Mouse (Mus musculus) midbrain, embryonic 14.5 days (tissue): ENCODE results near the gene Gls2. TPM values are rescaled to one million over a fixed set of nuclear protein-coding genes. Genes with fewer than 3 reads are reported as not detected.
"Not testable (repeated sequence)": the region's sequence is repeated elsewhere in the genome, so short reads cannot be mapped to it uniquely, and the experiment has no call there.

Source experiments
- ATAC-seq: fragments of 200-750 bp; cut with Nextera tagmentation; 2 replicates; pipeline ENCODE4 v1.8.0; 2017; ENCODE audit warnings: moderate number of reproducible peaks, moderate library complexity; ENCODE audit not compliant: low FRiP score, low TSS enrichment
- DNase-seq: peaks from one replicate; pipeline ENCODE4 v3.0.0-alpha.2; 2015
- H3K27ac ChIP-seq: fragments of 300-500 bp; sonication (generic); replicated peaks from 2 replicates; pipeline ENCODE4 v1.5.1; 2014; ENCODE audit warnings: mild to moderate bottlenecking, low read depth, low read length, moderate library complexity
- H3K27me3 ChIP-seq: fragments of 300-500 bp; sonication (generic); 2 replicates; pipeline ENCODE4 v1.6.1; 2014; ENCODE audit warnings: low read length, control low read depth, mixed read lengths; ENCODE audit not compliant: control insufficient read depth, insufficient read depth
- H3K36me3 ChIP-seq: fragments of 300-500 bp; sonication (generic); 2 replicates; pipeline ENCODE4 v1.6.1; 2014; ENCODE audit warnings: low read length, control low read depth; ENCODE audit not compliant: control insufficient read depth, insufficient read depth
- H3K4me1 ChIP-seq: fragments of 300-500 bp; sonication (generic); 2 replicates; pipeline ENCODE4 v1.6.1; 2014; ENCODE audit warnings: mild to moderate bottlenecking, antibody characterized with exemption, low read length, control low read depth; ENCODE audit not compliant: control insufficient read depth, insufficient read depth
- H3K4me2 ChIP-seq: fragments of 300-500 bp; sonication (generic); 2 replicates; pipeline ENCODE4 v1.6.1; 2014; ENCODE audit warnings: mild to moderate bottlenecking, low read length, moderate library complexity
- H3K4me3 ChIP-seq: fragments of 300-500 bp; sonication (generic); replicated peaks from 2 replicates; pipeline ENCODE4 v1.5.1; 2014; ENCODE audit warnings: low read depth, low read length
- H3K9ac ChIP-seq: fragments of 300-500 bp; sonication (generic); replicated peaks from 2 replicates; pipeline ENCODE4 v1.6.1; 2014; ENCODE audit warnings: mild to moderate bottlenecking, low read length, moderate library complexity
- H3K9me3 ChIP-seq: fragments of 300-500 bp; sonication (generic); 2 replicates; pipeline ENCODE4 v1.6.1; 2016; ENCODE audit warnings: low read length, control low read depth, mixed read lengths; ENCODE audit not compliant: control insufficient read depth
- WGBS: fragments of 180-500 bp; shearing (Covaris S2); extraction: QIAGEN DNeasy Blood & Tissue Kit; methylation state at CpG from one replicate; pipeline ENCODE4 v1.1.7; 2014; 5-methylcytosine and 5-hydroxymethylcytosine counted together
- polyA plus RNA-seq: library from polyadenylated mRNA; unstranded; fragments of >200 nt; fragmentation: Nextera tagmentation; extraction: Ambion mirVana; gene quantifications from 2 replicates; pipeline ENCODE4 v1.2.1, GENCODE M21; 2014

The Gls2 gene
- polyA plus RNA-seq, result 0.70 and 1.3 TPM in 2 replicates

GRCm38 (mm10) chr10:128194024-128194550, at the start of gene Gls2:
Gls2 (plus strand) TSS chr10:128194457.
- H3K9me3 ChIP-seq, result no peaks in the 10 kb centered on the region
- no peaks in the 10 kb centered on the region for H3K36me3 ChIP-seq
- DNase-seq (peak; percentile 97), ATAC-seq (peak; percentile 97)
- peak within 1 kb of the TSS; percentile 74 for H3K9ac ChIP-seq
- WGBS, result under 1% methylated on average over 46 of the region's 46 CpGs
- 0 out of 2 replicates have a peak within 1 kb of the TSS, but pooled peaks have one; percentile 37 for H3K27ac ChIP-seq
- peaks cover 22% of the 10 kb centered on the region for H3K27me3 ChIP-seq
- H3K4me2 ChIP-seq, result peak within 1 kb of the TSS; percentile 98
- peak within 1 kb of the TSS; percentile 69 for H3K4me3 ChIP-seq
- peaks cover 6% of the 10 kb centered on the region; the same call in 1 of the 2 replicates for H3K4me1 ChIP-seq

GRCm38 (mm10) chr10:128144961-128145360, 49.3 kb upstream of the Gls2 start:
- H3K4me3 ChIP-seq, result no peak overlapping the region
- H3K36me3 ChIP-seq, result no peaks in the 10 kb centered on the region
- no peaks in the 10 kb centered on the region for H3K9me3 ChIP-seq
- H3K27ac ChIP-seq, result no peak overlapping the region
- H3K27me3 ChIP-seq, result no peaks in the 10 kb centered on the region
- DNase-seq (no peak), ATAC-seq (no peak)
- H3K4me1 ChIP-seq, result no peaks in the 10 kb centered on the region
- 87% methylated on average over 2 of the region's 2 CpGs for WGBS
- H3K4me2 ChIP-seq, result no peak overlapping the region
- H3K9ac ChIP-seq, result no peak overlapping the region

- ATAC-seq, result no peak
- WGBS, result 93% methylated on average over 5 of the region's 5 CpGs
- H3K9me3 ChIP-seq, result no peaks in the 10 kb centered on the region
- no peak overlapping the region for H3K4me3 ChIP-seq
- H3K9ac ChIP-seq, result no peak overlapping the region
- no peak overlapping the region for H3K4me2 ChIP-seq
- no peaks in the 10 kb centered on the region for H3K27me3 ChIP-seq
- no peaks in the 10 kb centered on the region for H3K4me1 ChIP-seq
- no peak for DNase-seq
- no peaks in the 10 kb centered on the region for H3K36me3 ChIP-seq
- no peak overlapping the region for H3K27ac ChIP-seq
These were observed 45.4 kb upstream of the Gls2 start for GRCm38 (mm10) chr10:128148789-128149365.

- Histone ChIP-seq H3K4me3 (no peak overlapping the region), H3K36me3 (no peaks in the 10 kb centered on the region), H3K9me3 (no peaks in the 10 kb centered on the region), H3K4me1 (no peaks in the 10 kb centered on the region), H3K27me3 (no peaks in the 10 kb centered on the region), H3K4me2 (no peak overlapping the region), H3K9ac (no peak overlapping the region), H3K27ac (no peak overlapping the region)
- DNase-seq, result peak; percentile 57
- no peak; the same call in 1 of the 2 replicates for ATAC-seq
- 8% methylated on average over 5 of the region's 5 CpGs for WGBS
These were observed 44.7 kb upstream of the Gls2 start for GRCm38 (mm10) chr10:128149592-128149991.

GRCm38 (mm10) chr10:128150941-128151340, 43.3 kb upstream of the Gls2 start:
- H3K27me3 ChIP-seq, result no peaks in the 10 kb centered on the region
- H3K36me3 ChIP-seq, result no peaks in the 10 kb centered on the region
- no peak overlapping the region for H3K9ac ChIP-seq
- DNase-seq, result no peak
- H3K9me3 ChIP-seq, result no peaks in the 10 kb centered on the region
- WGBS, result 86% methylated on average over 14 of the region's 14 CpGs
- H3K4me3 ChIP-seq, result no peak overlapping the region
- no peak overlapping the region for H3K4me2 ChIP-seq
- H3K27ac ChIP-seq, result no peak overlapping the region
- no peak for ATAC-seq
- H3K4me1 ChIP-seq, result no peaks in the 10 kb centered on the region

- H3K27ac ChIP-seq, result no peak overlapping the region
- H3K4me2 ChIP-seq, result no peak overlapping the region
- no peak overlapping the region for H3K9ac ChIP-seq
- H3K4me3 ChIP-seq, result no peak overlapping the region
- no peaks in the 10 kb centered on the region for H3K27me3 ChIP-seq
- WGBS, result 86% methylated on average over 3 of the region's 3 CpGs
- no peaks in the 10 kb centered on the region for H3K4me1 ChIP-seq
- no peak for ATAC-seq
- H3K9me3 ChIP-seq, result no peaks in the 10 kb centered on the region
- H3K36me3 ChIP-seq, result no peaks in the 10 kb centered on the region
- DNase-seq, result no peak
These were observed 40.3 kb upstream of the Gls2 start for GRCm38 (mm10) chr10:128153978-128154377.

GRCm38 (mm10) chr10:128165726-128166125, 28.5 kb upstream of the Gls2 start:
- not testable (repeated sequence) for H3K27me3 ChIP-seq, H3K4me2 ChIP-seq, DNase-seq, H3K9ac ChIP-seq, H3K27ac ChIP-seq, H3K4me1 ChIP-seq, ATAC-seq, H3K36me3 ChIP-seq, H3K9me3 ChIP-seq, H3K4me3 ChIP-seq
- WGBS, result 89% methylated on average over 2 of the region's 3 CpGs

- H3K4me2 ChIP-seq, result no peak overlapping the region
- DNase-seq (no peak), ATAC-seq (no peak)
- no peak overlapping the region for H3K27ac ChIP-seq
- H3K4me3 ChIP-seq, result no peak overlapping the region
- no peaks in the 10 kb centered on the region for H3K9me3 ChIP-seq
- H3K27me3 ChIP-seq, result no peaks in the 10 kb centered on the region
- WGBS, result 68% methylated on average over 6 of the region's 6 CpGs
- no peak overlapping the region for H3K9ac ChIP-seq
- H3K4me1 ChIP-seq, result no peaks in the 10 kb centered on the region
- H3K36me3 ChIP-seq, result no peaks in the 10 kb centered on the region
These were observed 27.2 kb upstream of the Gls2 start for GRCm38 (mm10) chr10:128167091-128167490.

- not testable (repeated sequence) for H3K27ac ChIP-seq, H3K36me3 ChIP-seq, H3K4me1 ChIP-seq, H3K9me3 ChIP-seq, H3K4me3 ChIP-seq, H3K9ac ChIP-seq, H3K27me3 ChIP-seq, DNase-seq, H3K4me2 ChIP-seq, ATAC-seq
- 96% methylated on average over 10 of the region's 10 CpGs for WGBS
These were observed 22.9 kb upstream of the Gls2 start for GRCm38 (mm10) chr10:128171348-128171747.
